Mouse (Mus musculus) embryonic facial prominence, embryonic 11.5 days (tissue): ENCODE data around the gene Grik1. TPM values are rescaled to one million over a fixed set of nuclear protein-coding genes. Genes with fewer than 3 reads are reported as not detected.

Source experiments
- polyA plus RNA-seq: library from polyadenylated mRNA; unstranded; fragments of >200 nt; fragmentation: Nextera tagmentation; extraction: Ambion mirVana; gene quantifications from 2 replicates; pipeline ENCODE4 v1.2.1, GENCODE M21; 2014

Gene Grik1
- polyA plus RNA-seq, 1 experiment from 2014 or later, result 2.2 TPM

Other genes with a start within 250 kb of the Grik1 start
- gene Cldn17, start 216.7 kb upstream of the Grik1 start, polyA plus RNA-seq, result not detected in 2 replicates